Mouse (Mus musculus) CD4-positive, CD25-positive, alpha-beta regulatory T cell (primary cell): ENCODE results near the gene Rilp. TPM values are rescaled to one million over a fixed set of nuclear protein-coding genes. Genes with fewer than 3 reads are reported as not detected.

ENCODE experiments used
- polyA plus RNA-seq: library from polyadenylated mRNA; unstranded; fragments of 100-300 nt; shearing (Covaris generic); gene quantifications from one replicate; pipeline ENCODE4 v1.2.1, GENCODE M21; 2017

Rilp gene
- 0.14 TPM for polyA plus RNA-seq

GRCm38 (mm10) chr11:75509741-75510626 lies at the start of gene Rilp:
Gene Rilp, plus strand, starts transcription at chr11:75510094.

GRCm38 (mm10) chr11:75460844-75461742 lies 48.8 kb upstream of the Rilp start, which contains the start of gene Tlcd2:
Gene Tlcd2, plus strand, starts transcription at chr11:75461715.

GRCm38 (mm10) chr11:75486601-75487285 lies 23.2 kb upstream of the Rilp start, which contains the start of gene Prpf8:
Gene Prpf8, plus strand, starts transcription at chr11:75486816.

GRCm38 (mm10) chr11:75513336-75513735 lies 3.4 kb downstream of the Rilp start, which contains the start of gene Scarf1:
Gene Scarf1, plus strand, starts transcription at chr11:75513540.

GRCm38 (mm10) chr11:75531469-75532242 lies 21.8 kb downstream of the Rilp start, which contains the start of gene Slc43a2:
Gene Slc43a2, plus strand, starts transcription at chr11:75531694.

Other genes with a start within 250 kb of the Rilp start
- 130 TPM for gene Rpa1, start 161.8 kb upstream of the Rilp start, polyA plus RNA-seq
- gene Smyd4, start 161.7 kb upstream of the Rilp start, polyA plus RNA-seq: 19.0 TPM
- 1.4 TPM for gene Serpinf1, start 87.4 kb upstream of the Rilp start, polyA plus RNA-seq
- not detected for gene Serpinf2, start 70.5 kb upstream of the Rilp start, polyA plus RNA-seq
- gene Wdr81, start 55.4 kb upstream of the Rilp start, polyA plus RNA-seq: 15.9 TPM
- gene Tlcd2, start 48.4 kb upstream of the Rilp start, polyA plus RNA-seq: 4.8 TPM
- gene Prpf8, start 23.3 kb upstream of the Rilp start, polyA plus RNA-seq: 49.8 TPM
- gene Scarf1, start 3.4 kb downstream of the Rilp start, polyA plus RNA-seq: 0.96 TPM
- gene Slc43a2, start 21.6 kb downstream of the Rilp start, polyA plus RNA-seq: 52.8 TPM
- 358 TPM for gene Pitpna, start 78.0 kb downstream of the Rilp start, polyA plus RNA-seq
- 141 TPM for gene Inpp5k, start 120.9 kb downstream of the Rilp start, polyA plus RNA-seq
- 30.3 TPM for gene Myo1c, start 140.4 kb downstream of the Rilp start, polyA plus RNA-seq
- 50.2 TPM for gene Crk, start 169.2 kb downstream of the Rilp start, polyA plus RNA-seq
- 196 TPM for gene Ywhae, start 222.8 kb downstream of the Rilp start, polyA plus RNA-seq